ENCODE assay signal across 8 mouse cellular contexts in the genomic region with DNA sequence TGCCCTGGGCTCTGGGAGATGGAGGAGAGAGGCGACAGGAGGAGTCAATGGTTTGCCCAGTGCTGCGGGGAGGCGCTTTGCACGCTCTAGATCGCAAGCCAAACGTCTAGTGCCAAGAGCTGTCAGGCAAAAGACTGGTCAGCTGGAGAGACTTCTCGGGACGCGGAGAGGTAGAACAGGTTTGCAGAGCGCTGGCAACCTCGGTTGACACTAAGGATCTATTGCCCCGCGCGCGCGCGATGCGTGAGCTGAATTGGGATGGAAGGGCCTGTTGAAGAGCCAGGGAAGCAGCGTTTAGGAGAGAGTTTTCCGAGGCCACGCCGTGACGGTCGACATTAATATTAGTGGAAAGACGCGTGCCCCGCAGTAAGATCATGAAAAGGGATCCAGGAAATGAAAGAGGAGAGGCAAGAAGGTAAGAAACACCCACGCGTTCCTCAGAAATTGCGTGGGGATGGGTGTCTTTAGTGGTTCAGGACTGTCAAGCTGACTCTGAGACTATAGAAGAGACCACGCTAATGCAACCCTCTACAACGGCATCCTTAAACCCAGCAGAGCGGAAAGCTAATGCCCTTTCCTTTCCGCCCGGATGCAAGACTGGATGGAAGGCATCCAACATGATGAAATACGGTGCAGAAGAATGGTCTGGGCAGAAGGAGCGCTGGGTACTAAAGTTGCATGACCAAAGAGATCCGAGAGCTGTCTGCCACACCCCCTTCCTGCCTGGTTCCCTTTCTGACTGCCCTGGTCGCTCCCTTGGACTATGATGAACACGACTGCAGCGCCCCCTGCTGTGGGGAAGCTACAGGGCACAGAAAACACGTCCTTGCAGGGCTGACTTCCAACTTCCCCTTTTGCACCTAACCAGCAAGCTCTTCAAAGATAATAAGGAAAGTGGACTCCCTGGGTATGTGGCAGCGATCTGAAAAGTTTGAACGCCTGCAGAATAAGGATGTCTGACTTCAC. TPM values are rescaled to one million over a fixed set of nuclear protein-coding genes. Genes with fewer than 3 reads are reported as not detected.
DNase-seq lines count a peak whose midpoint lies in the region; ATAC-seq lines count a peak whose summit lies in the region.

No protein-coding gene starts in this region.

- H3K4me1 ChIP-seq in heart, embryonic 13.5 days, result peaks cover 39% of the 10 kb centered on the region
- H3K4me1 ChIP-seq in liver, embryonic 12.5 days, result peaks cover 21% of the 10 kb centered on the region
- peaks cover 9% of the 10 kb centered on the region for H3K4me1 ChIP-seq in stomach, embryonic 15.5 days

- H3K4me2 ChIP-seq in heart, embryonic 13.5 days, result peak overlapping the region; percentile 98
- H3K4me2 ChIP-seq in liver, embryonic 12.5 days, result peak overlapping the region; percentile 98
- H3K4me2 ChIP-seq in stomach, embryonic 15.5 days, result peak overlapping the region; percentile 96

- WGBS in heart, embryonic 13.5 days, result under 1% methylated on average over 44 of the region's 44 CpGs
- under 1% methylated on average over 44 of the region's 44 CpGs for WGBS in liver, embryonic 12.5 days (ENCODE audit: insufficient replicate concordance)
- WGBS in stomach, embryonic 15.5 days, result under 1% methylated on average over 44 of the region's 44 CpGs

- H3K27ac ChIP-seq in heart, embryonic 13.5 days (replicated peaks), result peak overlapping the region; percentile 63
- H3K27ac ChIP-seq in liver, embryonic 12.5 days, result peak overlapping the region; percentile 64
- H3K27ac ChIP-seq in stomach, embryonic 15.5 days, result peak overlapping the region; percentile 90

- peak; percentile 79 for DNase-seq in CD4-positive helper T cell, adult 2 months (ENCODE audit: low read depth, low spot score)
- DNase-seq in brain, embryonic 18.5 days (ENCODE audit: low read depth, low spot score), result peak; percentile 81
- DNase-seq in kidney, postnatal 10 days, result peak; percentile 97
- peak; percentile 60 to 76 for DNase-seq in natural killer cell, adult 2 months (ENCODE audit: low spot score in 2 of 2)

- H3K9me3 ChIP-seq in heart, embryonic 13.5 days, result no peaks in the 10 kb centered on the region
- H3K9me3 ChIP-seq in liver, embryonic 12.5 days (replicated peaks), result no peaks in the 10 kb centered on the region
- no peaks in the 10 kb centered on the region for H3K9me3 ChIP-seq in stomach, embryonic 15.5 days

- H3K27me3 ChIP-seq in heart, embryonic 13.5 days (replicated peaks), result no peaks in the 10 kb centered on the region
- peaks cover 12% of the 10 kb centered on the region; the same call in 1 of the 2 replicates for H3K27me3 ChIP-seq in liver, embryonic 12.5 days (replicated peaks)
- no peaks in the 10 kb centered on the region for H3K27me3 ChIP-seq in stomach, embryonic 15.5 days (replicated peaks)

- peak overlapping the region; percentile 89 for H3K9ac ChIP-seq in heart, embryonic 13.5 days
- H3K9ac ChIP-seq in liver, embryonic 12.5 days, result peak overlapping the region; percentile 75
- peak overlapping the region; percentile 12; the same call in 1 of the 2 replicates for H3K9ac ChIP-seq in stomach, embryonic 15.5 days

- peak; percentile 52; the same call in 1 of the 2 replicates for ATAC-seq in erythroid progenitor cell, adult 5-6 weeks (replicated peaks; ENCODE audit: low FRiP score, poor library complexity, severe bottlenecking)
- peak; percentile 47 for ATAC-seq in heart, embryonic 13.5 days (ENCODE audit: extremely low read depth, insufficient number of reproducible peaks, low FRiP score, low TSS enrichment)
- ATAC-seq in liver, embryonic 12.5 days, result peak; percentile 72
- peak; percentile 67 for ATAC-seq in stomach, embryonic 15.5 days (ENCODE audit: insufficient read depth, low FRiP score, low read depth)

- H3K36me3 ChIP-seq in heart, embryonic 13.5 days, result no peaks in the 10 kb centered on the region
- no peaks in the 10 kb centered on the region for H3K36me3 ChIP-seq in liver, embryonic 12.5 days
- H3K36me3 ChIP-seq in stomach, embryonic 15.5 days, result no peaks in the 10 kb centered on the region

- H3K4me3 ChIP-seq in heart, embryonic 13.5 days, result peak overlapping the region; percentile 86
- H3K4me3 ChIP-seq in liver, embryonic 12.5 days, result peak overlapping the region; percentile 77
- peak overlapping the region; percentile 80 for H3K4me3 ChIP-seq in stomach, embryonic 15.5 days (replicated peaks)

RNA-seq across cellular contexts. Expression of a gene that starts 0.7 kb away (rescaled TPM):
- total RNA-seq in erythroid progenitor cell, adult 5-6 weeks (2015; ENCODE audit: low replicate concordance), result not detected in 2 replicates
- total RNA-seq in erythroid progenitor cell, adult 5-6 weeks (2017; ENCODE audit: low replicate concordance), result not detected in 2 replicates
- 4.4 and 4.5 TPM in 2 replicates for polyA plus RNA-seq in heart, embryonic 13.5 days (2015; fragmentation: Nextera tagmentation; extraction: Ambion mirVana)
- 2.8 TPM in 2 replicates for polyA plus RNA-seq in liver, embryonic 12.5 days (2016; fragmentation: Nextera tagmentation; extraction: Ambion mirVana)
- polyA plus RNA-seq in stomach, embryonic 15.5 days (2015; fragmentation: Nextera tagmentation; extraction: Ambion mirVana), result 12.2 and 14.1 TPM in 2 replicates

Comparison
In these comparisons a context has a peak if more than half of its experiments do, and no peak if none do; other contexts are left out.
1. Peak in every context shown above with its lines: DNase-seq, ATAC-seq, H3K4me3 ChIP-seq and H3K27ac ChIP-seq.
2. H3K9ac ChIP-seq: peak in every context shown above with its lines; median percentile 89 in heart, embryonic 13.5 days; 75 in liver, embryonic 12.5 days; 12 in stomach, embryonic 15.5 days.